Mouse (Mus musculus): ENCODE measurements at regions not wholly inside any gene's neighbourhood (a gene's known extent, or its start where the extent isn't known, plus 50 kb on each side); places are given as distances from the start of the nearest gene placed in this dataset.

- Histone ChIP-seq H3K27ac (ENCODE audit: low read depth, low read length) (no peak overlapping the region), H3K4me1 (ENCODE audit: control insufficient read depth, insufficient read depth, low read length) (0 out of 2 replicates have a peak, but pooled peaks cover 2% of the 10 kb centered on the region), H3K36me3 (ENCODE audit: control insufficient read depth, insufficient read depth, low read length) (no peaks in the 10 kb centered on the region), H3K9ac (ENCODE audit: low read length) (no peak overlapping the region), H3K27me3 (replicated peaks; ENCODE audit: control insufficient read depth, insufficient read depth, low read length) (no peaks in the 10 kb centered on the region), H3K4me2 (ENCODE audit: low read length) (no peak overlapping the region), H3K4me3 (ENCODE audit: low read depth, low read length) (no peak overlapping the region), H3K9me3 (replicated peaks; ENCODE audit: control insufficient read depth, low read length) (no peaks in the 10 kb centered on the region)
- ATAC-seq (no peak), DNase-seq (ENCODE audit: low spot score) (no peak)
- 20% methylated on average over 12 of the region's 12 CpGs for WGBS
Measured at GRCm38 (mm10) chr19:37789576-37790180, 92.1 kb downstream of the Cyp26a1 start.

- ATAC-seq: no peak
- no peaks in the 10 kb centered on the region for H3K9me3 ChIP-seq (replicated peaks; ENCODE audit: control insufficient read depth, low read length)
- no peak overlapping the region for H3K4me3 ChIP-seq (ENCODE audit: low read depth, low read length)
- no peaks in the 10 kb centered on the region for H3K27me3 ChIP-seq (replicated peaks; ENCODE audit: control insufficient read depth, insufficient read depth, low read length)
- 0 out of 2 replicates have a peak, but pooled peaks cover 2% of the 10 kb centered on the region for H3K4me1 ChIP-seq (ENCODE audit: control insufficient read depth, insufficient read depth, low read length)
- DNase-seq (ENCODE audit: low spot score): no peak
- no peak overlapping the region for H3K4me2 ChIP-seq (ENCODE audit: low read length)
- no peak overlapping the region for H3K9ac ChIP-seq (ENCODE audit: low read length)
- 42% methylated on average over 24 of the region's 24 CpGs for WGBS
- no peak overlapping the region for H3K27ac ChIP-seq (ENCODE audit: low read depth, low read length)
- no peaks in the 10 kb centered on the region for H3K36me3 ChIP-seq (ENCODE audit: control insufficient read depth, insufficient read depth, low read length)
Measured at GRCm38 (mm10) chr19:37790281-37791073, 92.9 kb downstream of the Cyp26a1 start.

GRCm38 (mm10) chr19:37793176-37793575, 95.6 kb downstream of the Cyp26a1 start:
- Histone ChIP-seq H3K36me3 (ENCODE audit: control insufficient read depth, insufficient read depth, low read length) (no peaks in the 10 kb centered on the region), H3K27me3 (replicated peaks; ENCODE audit: control insufficient read depth, insufficient read depth, low read length) (no peaks in the 10 kb centered on the region), H3K4me3 (ENCODE audit: low read depth, low read length) (no peak overlapping the region), H3K4me2 (ENCODE audit: low read length) (no peak overlapping the region), H3K4me1 (ENCODE audit: control insufficient read depth, insufficient read depth, low read length) (0 out of 2 replicates have a peak, but pooled peaks cover 2% of the 10 kb centered on the region), H3K9me3 (replicated peaks; ENCODE audit: control insufficient read depth, low read length) (no peaks in the 10 kb centered on the region), H3K27ac (ENCODE audit: low read depth, low read length) (no peak overlapping the region), H3K9ac (ENCODE audit: low read length) (no peak overlapping the region)
- WGBS: 87% methylated on average over 9 of the region's 9 CpGs
- ATAC-seq: no peak
- no peak for DNase-seq (ENCODE audit: low spot score)

- Histone ChIP-seq H3K9ac (ENCODE audit: low read length) (no peak overlapping the region), H3K4me3 (ENCODE audit: low read depth, low read length) (no peak overlapping the region), H3K27me3 (replicated peaks; ENCODE audit: control insufficient read depth, insufficient read depth, low read length) (no peaks in the 10 kb centered on the region), H3K9me3 (replicated peaks; ENCODE audit: control insufficient read depth, low read length) (no peaks in the 10 kb centered on the region), H3K4me1 (ENCODE audit: control insufficient read depth, insufficient read depth, low read length) (0 out of 2 replicates have a peak, but pooled peaks cover 2% of the 10 kb centered on the region), H3K36me3 (ENCODE audit: control insufficient read depth, insufficient read depth, low read length) (no peaks in the 10 kb centered on the region), H3K27ac (ENCODE audit: low read depth, low read length) (no peak overlapping the region), H3K4me2 (ENCODE audit: low read length) (no peak overlapping the region)
- no peak for ATAC-seq
- peak; percentile 33 for DNase-seq (ENCODE audit: low spot score)
- 79% methylated on average over 18 of the region's 18 CpGs for WGBS
Measured at GRCm38 (mm10) chr19:37795552-37796343, 98.2 kb downstream of the Cyp26a1 start.

GRCm38 (mm10) chr19:37800161-37800660, 102.6 kb downstream of the Cyp26a1 start:
- no peak for ATAC-seq
- no peak overlapping the region for H3K4me2 ChIP-seq (ENCODE audit: low read length)
- H3K4me1 ChIP-seq (ENCODE audit: control insufficient read depth, insufficient read depth, low read length): no peaks in the 10 kb centered on the region
- no peak overlapping the region for H3K9ac ChIP-seq (ENCODE audit: low read length)
- 87% methylated on average over 3 of the region's 3 CpGs for WGBS
- H3K27ac ChIP-seq (ENCODE audit: low read depth, low read length): no peak overlapping the region
- no peaks in the 10 kb centered on the region for H3K27me3 ChIP-seq (replicated peaks; ENCODE audit: control insufficient read depth, insufficient read depth, low read length)
- DNase-seq (ENCODE audit: low spot score): no peak
- H3K4me3 ChIP-seq (ENCODE audit: low read depth, low read length): no peak overlapping the region
- no peaks in the 10 kb centered on the region for H3K9me3 ChIP-seq (replicated peaks; ENCODE audit: control insufficient read depth, low read length)
- H3K36me3 ChIP-seq (ENCODE audit: control insufficient read depth, insufficient read depth, low read length): no peaks in the 10 kb centered on the region

GRCm38 (mm10) chr19:37809666-37810065, 112.1 kb downstream of the Cyp26a1 start:
- Histone ChIP-seq H3K9ac (ENCODE audit: low read length) (no peak overlapping the region), H3K4me1 (ENCODE audit: control insufficient read depth, insufficient read depth, low read length) (no peaks in the 10 kb centered on the region), H3K27me3 (replicated peaks; ENCODE audit: control insufficient read depth, insufficient read depth, low read length) (no peaks in the 10 kb centered on the region), H3K27ac (ENCODE audit: low read depth, low read length) (no peak overlapping the region), H3K4me2 (ENCODE audit: low read length) (no peak overlapping the region), H3K9me3 (replicated peaks; ENCODE audit: control insufficient read depth, low read length) (no peaks in the 10 kb centered on the region), H3K36me3 (ENCODE audit: control insufficient read depth, insufficient read depth, low read length) (no peaks in the 10 kb centered on the region), H3K4me3 (ENCODE audit: low read depth, low read length) (no peak overlapping the region)
- no peak for DNase-seq (ENCODE audit: low spot score)
- ATAC-seq: no peak
- 87% methylated on average over 11 of the region's 11 CpGs for WGBS

GRCm38 (mm10) chr19:37814089-37815073, 116.8 kb downstream of the Cyp26a1 start:
- peak; percentile 4 for DNase-seq (ENCODE audit: low spot score)
- 30% methylated on average over 19 of the region's 19 CpGs for WGBS
- no peak overlapping the region for H3K4me2 ChIP-seq (ENCODE audit: low read length)

GRCm38 (mm10) chr19:37815627-37816026, 118.0 kb downstream of the Cyp26a1 start:
- Histone ChIP-seq H3K9ac (ENCODE audit: low read length) (no peak overlapping the region), H3K9me3 (replicated peaks; ENCODE audit: control insufficient read depth, low read length) (no peaks in the 10 kb centered on the region), H3K36me3 (ENCODE audit: control insufficient read depth, insufficient read depth, low read length) (no peaks in the 10 kb centered on the region), H3K4me3 (ENCODE audit: low read depth, low read length) (no peak overlapping the region), H3K27me3 (replicated peaks; ENCODE audit: control insufficient read depth, insufficient read depth, low read length) (no peaks in the 10 kb centered on the region), H3K4me1 (ENCODE audit: control insufficient read depth, insufficient read depth, low read length) (no peaks in the 10 kb centered on the region), H3K4me2 (ENCODE audit: low read length) (no peak overlapping the region), H3K27ac (ENCODE audit: low read depth, low read length) (no peak overlapping the region)
- WGBS: 67% methylated on average over 2 of the region's 2 CpGs
- no peak for DNase-seq (ENCODE audit: low spot score)
- no peak for ATAC-seq

More at GRCm38 (mm10) chr19:37814089-37815073, 116.8 kb downstream of the Cyp26a1 start:
- H3K4me3 ChIP-seq (ENCODE audit: low read depth, low read length): no peak overlapping the region
- H3K27ac ChIP-seq (ENCODE audit: low read depth, low read length): no peak overlapping the region
- no peaks in the 10 kb centered on the region for H3K36me3 ChIP-seq (ENCODE audit: control insufficient read depth, insufficient read depth, low read length)
- H3K27me3 ChIP-seq (replicated peaks; ENCODE audit: control insufficient read depth, insufficient read depth, low read length): no peaks in the 10 kb centered on the region
- H3K9ac ChIP-seq (ENCODE audit: low read length): no peak overlapping the region
- H3K4me1 ChIP-seq (ENCODE audit: control insufficient read depth, insufficient read depth, low read length): no peaks in the 10 kb centered on the region
- no peaks in the 10 kb centered on the region for H3K9me3 ChIP-seq (replicated peaks; ENCODE audit: control insufficient read depth, low read length)
- no peak for ATAC-seq

Data from forebrain, embryonic 14.5 days (tissue).